Comparison of ENCODE assay signal across 10 mouse cellular contexts in the genomic region with DNA sequence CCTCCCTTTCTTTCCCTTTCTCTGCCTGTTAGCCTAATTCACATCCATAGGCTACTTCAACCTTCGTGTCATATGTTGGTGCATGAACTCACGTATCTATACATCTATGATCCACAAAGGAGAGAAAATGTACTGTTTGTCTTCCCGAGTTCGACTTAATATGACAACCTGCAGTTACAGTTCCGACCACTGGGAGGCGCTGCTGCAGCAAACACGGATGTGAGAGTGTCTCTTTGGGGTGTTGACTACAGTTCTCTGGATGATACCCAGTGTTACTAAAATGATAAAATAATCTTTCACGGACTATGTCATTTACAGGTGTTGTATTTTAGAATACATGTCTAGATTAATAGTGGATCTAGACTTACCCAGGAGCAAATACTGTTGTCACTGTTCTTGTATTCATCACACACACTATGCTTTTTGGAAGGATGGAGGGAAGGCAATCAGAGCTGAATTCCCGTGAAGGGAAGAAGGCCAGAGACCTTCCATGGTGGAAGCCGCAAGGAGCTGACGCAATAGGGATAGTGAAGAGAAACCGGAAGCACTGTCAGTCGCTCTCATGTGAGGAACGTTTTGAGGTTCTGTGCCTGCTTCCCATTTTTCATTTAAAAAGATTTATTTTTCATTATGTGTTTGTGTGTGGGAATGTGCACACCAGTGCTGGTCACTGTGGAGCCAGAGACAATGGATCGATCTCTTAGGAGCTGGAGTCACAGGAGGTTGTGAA.
DNase-seq lines count a peak whose midpoint lies in the region; ATAC-seq and TF ChIP-seq lines count a peak whose summit lies in the region.
"Had no signal": no experiment of that assay in that cellular context is flagged by ENCODE, and none has a peak within 500 bp of the region (broad histone marks: within the 10 kb centered on the region; RNA-seq: fewer than 3 reads in every experiment).

No protein-coding gene starts in this region.

- no peak overlapping the region for H3K27ac ChIP-seq in hindbrain, embryonic 11.5 days (ENCODE audit: low read depth, low read length)
- H3K27ac ChIP-seq in hindbrain, embryonic 16.5 days (ENCODE audit: low read depth, low read length): no peak overlapping the region
- H3K27ac ChIP-seq in ES-Bruce4 (ENCODE audit: insufficient read depth, low read length): no peak overlapping the region
- H3K27ac ChIP-seq in small intestine, adult 2 months (ENCODE audit: insufficient read depth, low read depth, low read length): no peak overlapping the region
- H3K27ac ChIP-seq: embryonic facial prominence, embryonic 12.5 days; neural tube, embryonic 12.5 days had no signal

- H3K4me1 ChIP-seq in hindbrain, embryonic 11.5 days (replicated peaks; ENCODE audit: control insufficient read depth, insufficient read depth, low read length): no peaks in the 10 kb centered on the region
- no peaks in the 10 kb centered on the region; the same call in 1 of the 2 replicates for H3K4me1 ChIP-seq in hindbrain, embryonic 16.5 days (ENCODE audit: control insufficient read depth, insufficient read depth, low read depth, low read length)
- H3K4me1 ChIP-seq in ES-Bruce4 (ENCODE audit: control insufficient read depth, insufficient read depth, low read length): no peaks in the 10 kb centered on the region
- H3K4me1 ChIP-seq in small intestine, adult 2 months (ENCODE audit: control insufficient read depth, insufficient read depth, insufficient read length, low read length): no peaks in the 10 kb centered on the region

- TF ChIP-seq CTCF in ES-Bruce4 (IDR thresholded peaks at IDR 0.05; ENCODE audit: low read depth, low read length): peak; percentile 72
- peak; percentile 82; the same call in 1 of the 2 replicates for TF ChIP-seq CTCF in small intestine, adult 2 months (IDR thresholded peaks at IDR 0.05; ENCODE audit: extremely low read depth, insufficient read length, insufficient replicate concordance, low read depth, low read length)

- ATAC-seq in hindbrain, embryonic 11.5 days (ENCODE audit: low FRiP score): no peak
- no peak for ATAC-seq in hindbrain, embryonic 16.5 days

- no peaks in the 10 kb centered on the region for H3K27me3 ChIP-seq in hindbrain, embryonic 11.5 days (ENCODE audit: control insufficient read depth, insufficient read depth, low read length)
- H3K27me3 ChIP-seq in hindbrain, embryonic 16.5 days (replicated peaks; ENCODE audit: control insufficient read depth, insufficient read depth, low read length): no peaks in the 10 kb centered on the region
- no peaks in the 10 kb centered on the region for H3K27me3 ChIP-seq in ES-Bruce4 (ENCODE audit: control insufficient read depth, insufficient read depth, low read length, poor library complexity, severe bottlenecking)
- no peaks in the 10 kb centered on the region; the same call in 1 of the 2 replicates for H3K27me3 ChIP-seq in small intestine, adult 2 months (ENCODE audit: control insufficient read depth, insufficient read depth, low read length)
- H3K27me3 ChIP-seq: embryonic facial prominence, embryonic 12.5 days; neural tube, embryonic 12.5 days had no signal

- WGBS in hindbrain, embryonic 11.5 days: 60% methylated on average over 15 of the region's 15 CpGs
- WGBS in hindbrain, embryonic 16.5 days: 62% methylated on average over 15 of the region's 15 CpGs
- WGBS in small intestine, adult 2 months: 57% methylated on average over 15 of the region's 15 CpGs

- H3K4me3 ChIP-seq in hindbrain, embryonic 11.5 days (ENCODE audit: low read depth, low read length): no peak overlapping the region
- no peak overlapping the region for H3K4me3 ChIP-seq in hindbrain, embryonic 16.5 days (ENCODE audit: low read length)
- no peak overlapping the region for H3K4me3 ChIP-seq in ES-Bruce4 (ENCODE audit: low read depth, low read length)
- no peak overlapping the region for H3K4me3 ChIP-seq in small intestine, adult 2 months (ENCODE audit: low read depth, low read length)
- H3K4me3 ChIP-seq: embryonic facial prominence, embryonic 12.5 days; neural tube, embryonic 12.5 days had no signal

- no peak overlapping the region for H3K4me2 ChIP-seq in hindbrain, embryonic 11.5 days (replicated peaks; ENCODE audit: low read depth, low read length)
- no peak overlapping the region for H3K4me2 ChIP-seq in hindbrain, embryonic 16.5 days (ENCODE audit: low read length)
- H3K4me2 ChIP-seq: embryonic facial prominence, embryonic 12.5 days; neural tube, embryonic 12.5 days had no signal

- TF ChIP-seq EP300 in ES-Bruce4 (IDR thresholded peaks at IDR 0.05; ENCODE audit: insufficient read depth, low read depth, low read length): no peak

- no peak for TF ChIP-seq POLR2A in ES-Bruce4 (IDR thresholded peaks at IDR 0.05; ENCODE audit: insufficient read depth, low read length)
- TF ChIP-seq POLR2A in small intestine, adult 2 months (IDR thresholded peaks at IDR 0.05; ENCODE audit: low read depth, low read length): no peak

- H3K9me3 ChIP-seq in hindbrain, embryonic 11.5 days (ENCODE audit: control insufficient read depth, low read length): no peaks in the 10 kb centered on the region
- no peaks in the 10 kb centered on the region for H3K9me3 ChIP-seq in hindbrain, embryonic 16.5 days (ENCODE audit: control insufficient read depth, low read length)
- H3K9me3 ChIP-seq in ES-Bruce4 (replicated peaks; ENCODE audit: control insufficient read depth, insufficient read depth, low read length, poor library complexity, severe bottlenecking): no peaks in the 10 kb centered on the region
- H3K9me3 ChIP-seq: embryonic facial prominence, embryonic 12.5 days; neural tube, embryonic 12.5 days had no signal

- H3K9ac ChIP-seq in hindbrain, embryonic 11.5 days (ENCODE audit: low read depth, low read length): no peak overlapping the region
- H3K9ac ChIP-seq in hindbrain, embryonic 16.5 days (ENCODE audit: low read depth, low read length): no peak overlapping the region
- no peak overlapping the region for H3K9ac ChIP-seq in ES-Bruce4 (ENCODE audit: low read depth, poor library complexity, severe bottlenecking)
- H3K9ac ChIP-seq: embryonic facial prominence, embryonic 12.5 days; neural tube, embryonic 12.5 days had no signal

- intact Hi-C loops in left cerebral cortex, postnatal 10 days (cut with DNase I): no loop called here

- peak; percentile 53 for DNase-seq in hindbrain, embryonic 11.5 days (ENCODE audit: low spot score)
- peak; percentile 40 for DNase-seq in 416B (ENCODE audit: low read depth)
- peak; percentile 42 for DNase-seq in embryo, embryonic 9.5 days (ENCODE audit: extremely low spot score)
- no peak for DNase-seq in ovary, postnatal 36 days (ENCODE audit: low spot score)
- DNase-seq in left cerebral cortex, postnatal 10 days (ENCODE audit: extremely low spot score in 1 of 2, low spot score in 2 of 2): no peak

- H3K36me3 ChIP-seq in hindbrain, embryonic 11.5 days (ENCODE audit: control insufficient read depth, insufficient read depth, low read length): no peaks in the 10 kb centered on the region
- H3K36me3 ChIP-seq in hindbrain, embryonic 16.5 days (ENCODE audit: control insufficient read depth, insufficient read depth, low read length): no peaks in the 10 kb centered on the region
- H3K36me3 ChIP-seq in ES-Bruce4 (ENCODE audit: control insufficient read depth, insufficient read depth, low read length, poor library complexity, severe bottlenecking): no peaks in the 10 kb centered on the region
- no peaks in the 10 kb centered on the region for H3K36me3 ChIP-seq in small intestine, adult 2 months (ENCODE audit: control insufficient read depth, insufficient read depth, low read length)
- H3K36me3 ChIP-seq: embryonic facial prominence, embryonic 12.5 days; neural tube, embryonic 12.5 days had no signal

Comparison
In these comparisons a context has a peak if more than half of its experiments do, and no peak if none do; other contexts are left out.
1. DNase-seq: peak in hindbrain, embryonic 11.5 days (single experiment), 416B (single experiment) and embryo, embryonic 9.5 days (single experiment); none in ovary, postnatal 36 days (single experiment) and left cerebral cortex, postnatal 10 days (0 of 2).